Mouse (Mus musculus) adrenal gland, postnatal 10 days (tissue): ENCODE data around the gene Mesp1. TPM values are rescaled to one million over a fixed set of nuclear protein-coding genes. Genes with fewer than 3 reads are reported as not detected.
"Not testable (repeated sequence)": the region's sequence is repeated elsewhere in the genome, so short reads cannot be mapped to it uniquely, and the experiment has no call there.

Source experiments
- DNase-seq: peaks from one replicate; pipeline ENCODE4 v3.0.0; 2021; ENCODE audit warnings: mixed read lengths
- total RNA-seq, 2 experiments: library from RNA; stranded (reverse); gene quantifications; 2 replicates each; pipeline ENCODE4 v1.2.3; 2021

Gene Mesp1
- total RNA-seq, 2 experiments from 2014 or later: not detected

GRCm38 (mm10) chr7:79789812-79790211 lies 3.8 kb downstream of the Mesp1 start:
- not testable (repeated sequence) for DNase-seq

- DNase-seq: peak; percentile 87
These were observed 7.3 kb downstream of the Mesp1 start for GRCm38 (mm10) chr7:79786295-79786694.

- no peak for DNase-seq
These were observed 11.1 kb downstream of the Mesp1 start for GRCm38 (mm10) chr7:79782516-79782855.

DNA sequence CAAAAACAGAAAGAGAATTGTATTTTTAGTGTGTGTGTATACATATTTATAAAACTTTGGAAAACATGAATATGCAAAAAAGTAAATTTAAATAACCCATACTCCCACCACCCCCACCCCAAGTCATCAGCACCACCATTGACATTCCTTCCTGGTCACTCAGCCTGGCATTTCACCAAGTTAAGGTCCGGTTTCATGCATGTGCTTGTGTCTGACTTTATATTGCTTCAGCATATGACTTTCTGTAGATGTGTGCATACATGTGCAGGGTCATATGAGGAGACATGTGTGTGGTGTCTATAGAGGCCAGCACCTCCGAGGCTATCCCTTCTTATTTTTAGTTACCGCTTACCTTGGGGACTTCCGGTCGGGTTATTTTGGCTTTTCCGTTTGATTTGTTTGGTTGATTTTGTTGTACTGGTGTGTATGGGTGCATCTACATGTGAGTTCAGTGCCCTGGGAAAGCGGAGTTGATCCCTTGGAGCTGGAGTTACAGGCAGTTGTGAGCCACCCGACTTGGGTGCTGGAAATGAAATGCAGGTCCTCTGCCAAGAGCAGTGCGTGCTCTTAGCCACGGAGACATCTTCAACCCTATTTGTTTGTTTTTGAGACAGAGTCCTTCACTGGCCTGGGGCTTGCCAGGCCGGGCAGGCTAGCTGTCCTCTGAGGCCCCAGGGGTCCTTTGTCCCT lies 11.6 kb downstream of the Mesp1 start:
- peak; percentile 47 for DNase-seq

- DNase-seq: peak; percentile 89
These were observed 12.7 kb downstream of the Mesp1 start for GRCm38 (mm10) chr7:79780647-79781626.

DNA sequence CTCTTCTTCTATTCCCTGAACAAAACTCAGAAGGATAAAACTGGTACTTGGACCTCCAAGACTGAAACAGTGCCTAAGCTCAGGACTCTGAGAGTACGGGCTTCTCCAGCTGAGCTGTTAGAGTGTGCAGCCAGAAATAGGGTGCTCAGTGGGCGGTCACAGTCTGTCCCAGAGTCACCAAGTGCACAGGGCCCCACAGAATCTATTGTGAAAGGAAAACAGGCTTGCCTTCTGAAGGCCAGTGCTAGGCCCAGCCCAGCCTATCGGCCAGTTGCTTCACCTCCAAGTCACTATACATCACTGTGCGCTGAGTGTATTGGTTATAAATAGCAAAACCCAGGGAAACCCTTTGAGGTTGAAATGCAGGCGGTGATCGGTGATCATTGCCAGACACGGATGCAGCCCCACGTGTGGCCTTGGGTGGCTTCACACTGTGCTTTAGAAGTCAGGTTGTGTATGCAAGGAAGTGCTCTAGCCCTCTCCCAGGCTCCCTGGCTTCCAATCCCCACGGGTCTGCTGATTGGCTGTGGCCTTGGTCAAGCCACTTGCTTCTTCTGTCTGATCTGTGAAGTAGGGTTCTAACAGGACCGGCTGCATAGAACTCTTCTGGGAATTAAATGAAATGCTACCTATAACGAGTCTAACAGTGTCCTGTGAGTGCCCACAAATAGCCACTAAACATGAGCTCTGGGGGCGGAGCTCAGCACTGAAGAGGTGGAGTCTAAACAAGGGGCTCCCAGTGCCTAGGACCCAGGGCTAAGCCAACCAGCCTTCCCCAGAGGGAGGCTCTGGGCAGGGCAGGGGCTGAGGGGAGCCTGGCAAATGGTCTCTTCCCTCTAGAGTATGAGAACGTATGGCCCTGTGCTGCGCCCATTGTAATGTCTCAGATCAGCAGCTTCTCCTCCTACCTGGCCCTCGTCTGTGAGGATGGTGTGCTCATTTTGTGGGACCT lies 21.8 kb downstream of the Mesp1 start:
- peak; percentile 36 for DNase-seq

DNA sequence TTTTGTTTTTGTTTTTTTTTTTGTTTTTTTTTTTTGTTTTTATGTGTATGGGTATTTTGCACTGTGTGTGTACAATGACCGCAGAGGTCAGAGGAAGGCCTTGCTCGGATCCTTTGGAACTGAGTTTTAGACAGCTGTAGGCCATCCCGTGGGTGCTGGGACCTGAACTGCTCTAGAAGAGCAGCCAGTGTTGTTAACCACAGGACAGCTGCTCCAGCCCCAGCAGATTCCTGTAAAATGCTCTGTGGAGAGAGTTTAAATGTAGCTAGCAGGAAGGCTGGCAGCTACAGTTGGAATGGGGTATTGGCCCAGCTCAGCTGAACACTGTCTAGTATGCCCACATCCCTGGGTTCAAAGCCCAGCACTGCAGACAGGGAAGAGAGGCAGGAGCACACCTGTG lies 23.9 kb downstream of the Mesp1 start:
- no peak for DNase-seq

GRCm38 (mm10) chr7:79765991-79766390 lies 27.6 kb downstream of the Mesp1 start:
- no peak for DNase-seq

DNA sequence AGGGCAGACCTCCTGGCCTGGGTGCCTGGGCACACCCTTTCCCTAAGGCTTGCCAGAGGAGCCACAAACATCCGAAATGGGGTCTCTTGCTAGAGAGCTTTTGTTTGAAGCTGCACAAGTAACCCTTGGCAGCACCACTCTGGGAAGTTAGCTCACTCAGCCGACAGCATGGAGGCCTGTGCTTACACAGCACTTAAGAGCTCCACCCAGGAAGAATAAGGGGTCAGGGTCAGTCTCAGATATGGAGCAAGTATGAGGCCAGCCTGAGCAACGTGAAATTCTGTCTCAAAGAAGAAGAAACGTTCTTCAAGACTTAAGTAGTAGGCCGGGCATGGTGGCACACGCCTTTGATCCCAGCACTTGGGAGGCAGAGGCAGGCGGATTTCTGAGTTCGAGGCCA lies 31.5 kb downstream of the Mesp1 start:
- no peak for DNase-seq

- DNase-seq: peak; percentile 41
These were observed 32.3 kb downstream of the Mesp1 start for GRCm38 (mm10) chr7:79761124-79761876.

GRCm38 (mm10) chr7:79759766-79760165 lies 33.8 kb downstream of the Mesp1 start:
- no peak for DNase-seq

- peak; percentile 71 for DNase-seq
These were observed 35.4 kb downstream of the Mesp1 start for GRCm38 (mm10) chr7:79758176-79758575.

- DNase-seq: no peak
These were observed 37.3 kb downstream of the Mesp1 start for GRCm38 (mm10) chr7:79756334-79756733.

DNA sequence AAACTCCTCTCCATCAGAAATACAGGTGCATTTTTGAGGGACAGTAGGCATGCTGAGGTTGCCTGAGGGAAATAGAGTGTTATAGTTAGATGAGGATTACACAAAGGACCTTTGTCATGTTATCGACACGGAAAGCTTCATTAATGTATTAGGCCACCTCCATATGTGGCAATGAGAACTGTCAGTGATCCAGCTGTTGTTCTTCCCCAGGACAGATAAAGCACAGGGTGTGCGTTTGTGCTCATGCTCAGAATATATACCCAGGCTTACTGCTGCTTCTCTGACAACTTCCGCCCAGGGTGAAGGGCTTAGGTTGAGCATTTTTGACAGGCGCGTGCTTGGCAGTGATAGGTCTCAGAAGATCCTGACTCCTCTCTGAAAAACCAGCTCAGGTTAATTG lies 44.1 kb downstream of the Mesp1 start:
- DNase-seq: no peak

GRCm38 (mm10) chr7:79747659-79748058 lies 45.9 kb downstream of the Mesp1 start:
- DNase-seq: no peak

GRCm38 (mm10) chr7:79744585-79744984 lies 49.0 kb downstream of the Mesp1 start:
- no peak for DNase-seq

GRCm38 (mm10) chr7:79744051-79744450 lies 49.5 kb downstream of the Mesp1 start:
- DNase-seq: no peak

GRCm38 (mm10) chr7:79742659-79743536 lies 50.7 kb downstream of the Mesp1 start, which contains the start of the genes Pex11a and Wdr93:
TSS of gene Pex11a (minus strand) at chr7:79743131.
TSS of gene Wdr93 (plus strand) at chr7:79743163.
- peak; percentile 92 for DNase-seq

DNA sequence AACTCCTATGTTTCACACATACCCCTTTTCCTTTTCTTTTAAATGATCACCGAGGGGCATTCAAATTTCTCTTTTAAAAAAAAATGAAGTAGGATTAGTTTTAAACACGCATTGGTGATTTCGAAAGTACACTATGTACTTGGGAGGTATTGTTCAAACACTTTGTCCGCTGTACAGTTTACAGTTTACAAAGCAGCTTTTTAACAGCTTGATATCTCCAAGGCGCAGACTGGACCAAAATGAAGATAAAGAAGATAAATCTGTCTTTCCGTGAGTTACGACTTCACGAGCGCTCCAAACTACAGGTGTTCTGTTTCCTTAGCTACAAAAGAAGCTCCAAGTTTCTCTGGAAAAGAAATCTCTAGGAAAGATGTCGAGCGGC lies 51.3 kb downstream of the Mesp1 start:
- no peak for DNase-seq
